Mouse (Mus musculus) CH12.LX (cell line): ENCODE results near the gene Adamtsl3.

ENCODE experiments used
- CHD2 ChIP-seq: IDR thresholded peaks from 2 replicates; pipeline ENCODE4 v1.6.1; 2011; ENCODE audit warnings: low read length, improper control_type of control experiment
- CTCF ChIP-seq, 2 experiments: IDR thresholded peaks in 1 of 2; conservative IDR thresholded peaks in 1 of 2; 2 replicates each; pipeline ENCODE4 v1.5.1; 2011 to 2012; ENCODE audit warnings: low read depth in 2 of 2, low read length in 2 of 2, improper control_type of control experiment in 1 of 2, inconsistent platforms in 1 of 2, mild to moderate bottlenecking in 1 of 2, moderate library complexity in 1 of 2
- HCFC1 ChIP-seq: IDR thresholded peaks from 2 replicates; pipeline ENCODE4 v1.6.1; 2012; ENCODE audit warnings: low read depth, mild to moderate bottlenecking, inconsistent platforms, low read length, improper control_type of control experiment
- MAX ChIP-seq: IDR thresholded peaks from 2 replicates; pipeline ENCODE4 v1.6.1; 2011; ENCODE audit warnings: low read length, improper control_type of control experiment
- MXI1 ChIP-seq: IDR thresholded peaks from 2 replicates; pipeline ENCODE4 v1.6.1; 2011; ENCODE audit warnings: mild to moderate bottlenecking, low read depth, low read length, improper control_type of control experiment
- MYC ChIP-seq: IDR thresholded peaks from 2 replicates; pipeline ENCODE4 v1.6.1; 2011; ENCODE audit warnings: low read depth, mild to moderate bottlenecking, improper control_type of control experiment, low read length
- NRF1 ChIP-seq: IDR thresholded peaks from 2 replicates; pipeline ENCODE4 v1.6.1; 2014; ENCODE audit warnings: low read depth, mild to moderate bottlenecking, inconsistent platforms, low read length, improper control_type of control experiment, moderate library complexity
- POLR2A ChIP-seq: IDR thresholded peaks from 2 replicates; pipeline ENCODE4 v1.6.1; 2011; ENCODE audit warnings: low read depth, mild to moderate bottlenecking, improper control_type of control experiment, low read length
- POLR2AphosphoS2 ChIP-seq: IDR thresholded peaks from 2 replicates; pipeline ENCODE4 v1.6.1; 2011; ENCODE audit warnings: low read depth, low read length, improper control_type of control experiment
- SMC3 ChIP-seq: IDR thresholded peaks from 2 replicates; pipeline ENCODE4 v1.6.1; 2011; ENCODE audit warnings: low read depth, low read length, improper control_type of control experiment
- TCF12 ChIP-seq: IDR thresholded peaks from 2 replicates; pipeline ENCODE4 v1.6.1; 2014; ENCODE audit warnings: low read depth, mild to moderate bottlenecking, inconsistent platforms, low read length, improper control_type of control experiment
- USF1 ChIP-seq: IDR thresholded peaks from 2 replicates; pipeline ENCODE4 v1.6.1; 2014; ENCODE audit warnings: low read depth, mild to moderate bottlenecking, inconsistent platforms, low read length, improper control_type of control experiment
- ZMIZ1 ChIP-seq: IDR thresholded peaks from 2 replicates; pipeline ENCODE4 v1.6.1; 2012; ENCODE audit warnings: low read depth, mild to moderate bottlenecking, inconsistent platforms, low read length, improper control_type of control experiment
- ZNF384 ChIP-seq: IDR thresholded peaks from 2 replicates; pipeline ENCODE4 v1.6.1; 2012; ENCODE audit warnings: low read depth, low read length, improper control_type of control experiment, inconsistent platforms

GRCm38 (mm10) chr7:82492881-82493280 is 157.4 kb downstream of the Adamtsl3 start:
- TF ChIP-seq TCF12 (no peak), NRF1 (no peak), CTCF (conservative IDR thresholded peaks at IDR 0.05 in 1 of 2, IDR thresholded peaks at IDR 0.05 in 1 of 2; ENCODE audit: low read depth in 2 of 2, low read length in 2 of 2) (no peak), CHD2 (no peak), MYC (no peak), POLR2AphosphoS2 (no peak), ZMIZ1 (no peak), MAX (no peak), MXI1 (no peak), ZNF384 (no peak), HCFC1 (no peak), USF1 (no peak), SMC3 (no peak), POLR2A (no peak)
